Comparison of ENCODE assay signal across 8 mouse cellular contexts in the genomic region with DNA sequence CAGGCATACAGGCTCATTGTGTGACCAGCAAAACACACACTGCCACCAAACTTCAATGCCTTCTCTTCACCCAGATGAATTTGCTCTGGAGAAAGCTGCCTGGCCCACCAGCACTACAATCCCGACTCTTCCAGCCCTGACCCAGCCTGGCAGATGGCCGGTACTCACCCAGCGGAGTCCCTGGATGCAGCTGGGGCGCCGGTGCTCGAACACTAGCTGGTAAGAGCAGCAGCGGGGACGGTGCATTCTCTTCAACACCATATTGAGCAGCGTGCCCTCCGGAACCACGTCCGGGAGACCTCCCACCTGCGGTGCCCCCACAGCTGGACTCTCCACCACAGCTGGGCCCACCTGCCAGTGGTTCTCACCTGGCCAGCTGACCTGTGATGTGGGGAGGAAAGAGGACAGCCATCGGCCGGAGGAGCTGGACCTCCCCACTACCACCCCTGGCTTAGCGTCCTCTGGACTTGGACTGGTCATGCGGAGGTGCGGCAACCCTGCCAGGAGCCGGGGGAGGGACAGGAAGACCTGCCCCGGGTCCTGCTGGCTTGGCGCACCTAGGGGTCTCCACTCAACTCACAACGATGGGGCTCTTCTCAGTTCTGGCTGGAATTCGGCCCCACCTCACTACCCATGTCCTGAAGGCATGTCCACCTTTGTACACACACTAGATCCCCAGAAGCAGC. TPM values are rescaled to one million over a fixed set of nuclear protein-coding genes. Genes with fewer than 3 reads are reported as not detected.
DNase-seq lines count a peak whose midpoint lies in the region; ATAC-seq and TF ChIP-seq lines count a peak whose summit lies in the region.

No protein-coding gene starts in this region.

- ATAC-seq in forebrain, embryonic 12.5 days (ENCODE audit: low FRiP score), result peak; percentile 8; the same call in 1 of the 2 replicates
- ATAC-seq in kidney, embryonic 15.5 days (replicated peaks; ENCODE audit: low FRiP score), result peak; percentile 7; the same call in 1 of the 2 replicates
- ATAC-seq in midbrain, embryonic 12.5 days (ENCODE audit: low FRiP score, low read depth), result no peak

- no peaks in the 10 kb centered on the region for H3K9me3 ChIP-seq in forebrain, embryonic 12.5 days
- H3K9me3 ChIP-seq in kidney, embryonic 15.5 days (replicated peaks), result no peaks in the 10 kb centered on the region
- H3K9me3 ChIP-seq in midbrain, embryonic 12.5 days, result no peaks in the 10 kb centered on the region

- peak; percentile 52; the same call in 1 of the 2 replicates for TF ChIP-seq POLR2A in lung, adult 2 months (IDR thresholded peaks at IDR 0.05; ENCODE audit: borderline replicate concordance, extremely low read depth, low read depth, low read length)

- H3K36me3 ChIP-seq in forebrain, embryonic 12.5 days (replicated peaks), result no peaks in the 10 kb centered on the region
- H3K36me3 ChIP-seq in kidney, embryonic 15.5 days, result peaks cover 4% of the 10 kb centered on the region; the same call in 1 of the 2 replicates
- H3K36me3 ChIP-seq in midbrain, embryonic 12.5 days, result no peaks in the 10 kb centered on the region

- TF ChIP-seq CTCF in lung, adult 2 months (IDR thresholded peaks at IDR 0.05; ENCODE audit: insufficient read depth, low read length), result no peak

- peak overlapping the region; percentile 14; the same call in 1 of the 2 replicates for H3K9ac ChIP-seq in forebrain, embryonic 12.5 days
- peak overlapping the region; percentile 51 for H3K9ac ChIP-seq in kidney, embryonic 15.5 days
- H3K9ac ChIP-seq in midbrain, embryonic 12.5 days (replicated peaks), result peak overlapping the region; percentile 59

- peak overlapping the region; percentile 93 for H3K4me3 ChIP-seq in lung, adult 2 months (replicated peaks; ENCODE audit: extremely low read depth, low read depth, low read length)
- peak overlapping the region; percentile 47 for H3K4me3 ChIP-seq in forebrain, embryonic 12.5 days (replicated peaks)
- H3K4me3 ChIP-seq in kidney, embryonic 15.5 days (replicated peaks), result peak overlapping the region; percentile 54
- H3K4me3 ChIP-seq in midbrain, embryonic 12.5 days, result peak overlapping the region; percentile 48

- peaks cover 81% of the 10 kb centered on the region for H3K27me3 ChIP-seq in forebrain, embryonic 12.5 days
- H3K27me3 ChIP-seq in kidney, embryonic 15.5 days, result peaks cover 14% of the 10 kb centered on the region; the same call in 1 of the 2 replicates
- H3K27me3 ChIP-seq in midbrain, embryonic 12.5 days, result peaks cover 77% of the 10 kb centered on the region

- WGBS in lung, adult 2 months, result 9% methylated on average over 23 of the region's 23 CpGs
- WGBS in forebrain, embryonic 12.5 days, result 5% methylated on average over 23 of the region's 23 CpGs
- 5% methylated on average over 23 of the region's 23 CpGs for WGBS in kidney, embryonic 15.5 days
- 5% methylated on average over 23 of the region's 23 CpGs for WGBS in midbrain, embryonic 12.5 days

- H3K27ac ChIP-seq in forebrain, embryonic 12.5 days, result 0 out of 2 replicates have a peak overlapping the region, but pooled peaks have one; percentile 8
- H3K27ac ChIP-seq in kidney, embryonic 15.5 days, result peak overlapping the region; percentile 87
- H3K27ac ChIP-seq in midbrain, embryonic 12.5 days (replicated peaks), result no peak overlapping the region

- peaks cover 26% of the 10 kb centered on the region for H3K4me1 ChIP-seq in lung, adult 2 months (ENCODE audit: control insufficient read depth, insufficient read depth, low read length)
- peaks cover 35% of the 10 kb centered on the region for H3K4me1 ChIP-seq in forebrain, embryonic 12.5 days
- H3K4me1 ChIP-seq in kidney, embryonic 15.5 days, result peaks cover 88% of the 10 kb centered on the region
- H3K4me1 ChIP-seq in midbrain, embryonic 12.5 days, result peaks cover 36% of the 10 kb centered on the region

- H3K4me2 ChIP-seq in forebrain, embryonic 12.5 days, result peak overlapping the region; percentile 95
- peak overlapping the region; percentile 96 for H3K4me2 ChIP-seq in kidney, embryonic 15.5 days
- H3K4me2 ChIP-seq in midbrain, embryonic 12.5 days (replicated peaks), result peak overlapping the region; percentile 91

- DNase-seq in lung, adult 2 months, result peak; percentile 48
- no peak for DNase-seq in lung, postnatal 10 days
- no peak for DNase-seq in urinary bladder, postnatal 25 days (ENCODE audit: low spot score)
- DNase-seq in layer of hippocampus, postnatal 36 days, result no peak
- no peak for DNase-seq in cerebellum, adult 11 months

RNA-seq across cellular contexts. Expression of a gene that starts 1.0 kb away (rescaled TPM):
- polyA plus RNA-seq in lung, adult 2 months (2012; rRNA removed), result 94.2 and 133 TPM in 2 replicates
- polyA plus RNA-seq in forebrain, embryonic 12.5 days (2016; fragmentation: Nextera tagmentation; extraction: Ambion mirVana), result 6.2 and 6.3 TPM in 2 replicates
- 23.0 and 29.7 TPM in 2 replicates for polyA plus RNA-seq in kidney, embryonic 15.5 days (2015; fragmentation: Nextera tagmentation; extraction: Ambion mirVana)
- polyA plus RNA-seq in midbrain, embryonic 12.5 days (2016; fragmentation: Nextera tagmentation; extraction: Ambion mirVana), result 8.0 and 8.6 TPM in 2 replicates
- total RNA-seq in layer of hippocampus, postnatal 36 days (2021), result 10 to 100 TPM; 41.0 to 59.9 TPM

RNA-seq across cellular contexts. Expression of a gene that starts 11.6 kb away (rescaled TPM):
- 158 and 174 TPM in 2 replicates for polyA plus RNA-seq in lung, adult 2 months (2012; rRNA removed)
- polyA plus RNA-seq in forebrain, embryonic 12.5 days (2016; fragmentation: Nextera tagmentation; extraction: Ambion mirVana), result 36.6 and 38.1 TPM in 2 replicates
- 57.5 and 58.8 TPM in 2 replicates for polyA plus RNA-seq in kidney, embryonic 15.5 days (2015; fragmentation: Nextera tagmentation; extraction: Ambion mirVana)
- polyA plus RNA-seq in midbrain, embryonic 12.5 days (2016; fragmentation: Nextera tagmentation; extraction: Ambion mirVana), result 37.8 and 42.0 TPM in 2 replicates
- total RNA-seq in layer of hippocampus, postnatal 36 days (2021), result 100 to 1,000 TPM; 133 to 137 TPM

RNA-seq across cellular contexts. Expression of a gene that starts 35.6 kb away (rescaled TPM):
- 4.0 and 18.9 TPM in 2 replicates for polyA plus RNA-seq in lung, adult 2 months (2012; rRNA removed)
- 0.10 and 0.33 TPM in 2 replicates for polyA plus RNA-seq in forebrain, embryonic 12.5 days (2016; fragmentation: Nextera tagmentation; extraction: Ambion mirVana)
- polyA plus RNA-seq in kidney, embryonic 15.5 days (2015; fragmentation: Nextera tagmentation; extraction: Ambion mirVana), result 0.36 and 0.85 TPM in 2 replicates
- polyA plus RNA-seq in midbrain, embryonic 12.5 days (2016; fragmentation: Nextera tagmentation; extraction: Ambion mirVana), result 0.16 and 0.20 TPM in 2 replicates
- under 1 TPM; 0.27 to 0.71 TPM for total RNA-seq in layer of hippocampus, postnatal 36 days (2021)
